Comparison of ENCODE assay signal across 21 mouse cellular contexts in genomic region chr4:86408421-86408820, GRCm38 (mm10).
DNase-seq lines count a peak whose midpoint lies in the region; ATAC-seq and TF ChIP-seq lines count a peak whose summit lies in the region.
"Had no signal": no experiment of that assay in that cellular context is flagged by ENCODE, and none has a peak within 500 bp of the region (broad histone marks: within the 10 kb centered on the region; RNA-seq: fewer than 3 reads in every experiment).

No protein-coding gene starts in this region.

- peaks cover 14% of the 10 kb centered on the region for H3K4me1 ChIP-seq in intestine, embryonic 14.5 days (replicated peaks; ENCODE audit: control insufficient read depth, insufficient read depth, low read length)
- no peaks in the 10 kb centered on the region for H3K4me1 ChIP-seq in intestine, postnatal 0 days (replicated peaks; ENCODE audit: control insufficient read depth, insufficient read depth, low read length)
- peaks cover 30% of the 10 kb centered on the region for H3K4me1 ChIP-seq in limb, embryonic 12.5 days (replicated peaks)
- peaks cover 28% of the 10 kb centered on the region for H3K4me1 ChIP-seq in limb, embryonic 10.5 days
- peaks cover 19% of the 10 kb centered on the region for H3K4me1 ChIP-seq in embryonic facial prominence, embryonic 15.5 days
- peaks cover 38% of the 10 kb centered on the region for H3K4me1 ChIP-seq in limb, embryonic 15.5 days
- H3K4me1 ChIP-seq: forebrain, embryonic 15.5 days had no signal

- H3K27me3 ChIP-seq in intestine, embryonic 14.5 days (replicated peaks; ENCODE audit: control insufficient read depth, insufficient read depth, low read length), result no peaks in the 10 kb centered on the region
- H3K27me3 ChIP-seq in intestine, postnatal 0 days (replicated peaks; ENCODE audit: control insufficient read depth, insufficient read depth, low read length), result no peaks in the 10 kb centered on the region
- no peaks in the 10 kb centered on the region for H3K27me3 ChIP-seq in limb, embryonic 12.5 days
- H3K27me3 ChIP-seq in limb, embryonic 10.5 days (ENCODE audit: low read depth, poor library complexity, severe bottlenecking), result no peaks in the 10 kb centered on the region
- no peaks in the 10 kb centered on the region for H3K27me3 ChIP-seq in embryonic facial prominence, embryonic 15.5 days
- no peaks in the 10 kb centered on the region for H3K27me3 ChIP-seq in limb, embryonic 15.5 days
- H3K27me3 ChIP-seq: embryonic facial prominence, embryonic 12.5 days; forebrain, embryonic 15.5 days; hindbrain, embryonic 12.5 days had no signal

- ATAC-seq in intestine, embryonic 14.5 days (replicated peaks; ENCODE audit: low FRiP score, low TSS enrichment, low read depth), result no peak
- ATAC-seq in intestine, postnatal 0 days, result no peak
- no peak; the same call in 1 of the 2 replicates for ATAC-seq in limb, embryonic 12.5 days (ENCODE audit: insufficient number of reproducible peaks, insufficient read depth, low FRiP score, low TSS enrichment, low read depth)
- ATAC-seq in embryonic facial prominence, embryonic 15.5 days (ENCODE audit: insufficient number of reproducible peaks, low FRiP score, low TSS enrichment, low read depth), result no peak
- no peak for ATAC-seq in limb, embryonic 15.5 days (ENCODE audit: insufficient number of reproducible peaks, low FRiP score, low TSS enrichment, low read depth)
- ATAC-seq: forebrain, embryonic 15.5 days; hindbrain, embryonic 16.5 days had no signal

- 0 out of 2 replicates have a peak overlapping the region, but pooled peaks have one; percentile 14 for H3K27ac ChIP-seq in intestine, embryonic 14.5 days (ENCODE audit: low read depth)
- no peak overlapping the region for H3K27ac ChIP-seq in intestine, postnatal 0 days (ENCODE audit: low read depth, low read length)
- H3K27ac ChIP-seq in limb, embryonic 12.5 days, result peak overlapping the region; percentile 26; the same call in 1 of the 2 replicates
- no peak overlapping the region for H3K27ac ChIP-seq in limb, embryonic 10.5 days
- H3K27ac ChIP-seq in embryonic facial prominence, embryonic 15.5 days (replicated peaks), result peak overlapping the region; percentile 65
- H3K27ac ChIP-seq in limb, embryonic 15.5 days, result peak overlapping the region; percentile 85
- H3K27ac ChIP-seq: embryonic facial prominence, embryonic 12.5 days; forebrain, embryonic 15.5 days; heart, embryonic 10.5 days; hindbrain, embryonic 12.5 days had no signal

- no peaks in the 10 kb centered on the region for H3K9me3 ChIP-seq in intestine, embryonic 14.5 days (ENCODE audit: control insufficient read depth, low read length)
- no peaks in the 10 kb centered on the region for H3K9me3 ChIP-seq in intestine, postnatal 0 days (ENCODE audit: control insufficient read depth)
- H3K9me3 ChIP-seq in limb, embryonic 12.5 days, result no peaks in the 10 kb centered on the region
- H3K9me3 ChIP-seq in limb, embryonic 10.5 days (replicated peaks), result no peaks in the 10 kb centered on the region
- H3K9me3 ChIP-seq in embryonic facial prominence, embryonic 15.5 days (replicated peaks), result no peaks in the 10 kb centered on the region
- H3K9me3 ChIP-seq in limb, embryonic 15.5 days, result no peaks in the 10 kb centered on the region
- H3K9me3 ChIP-seq: embryonic facial prominence, embryonic 12.5 days; forebrain, embryonic 15.5 days; heart, embryonic 10.5 days; hindbrain, embryonic 12.5 days had no signal

- DNase-seq in intestine, embryonic 14.5 days (ENCODE audit: low spot score), result no peak
- no peak for DNase-seq in limb, embryonic 10.5 days (ENCODE audit: low spot score)
- no peak for DNase-seq in right cerebral cortex, postnatal 36 days (ENCODE audit: low spot score in 2 of 2)
- no peak for DNase-seq in layer of hippocampus, adult 11-12 months (ENCODE audit: low spot score)
- DNase-seq: adrenal gland, postnatal 10 days; cerebellum, adult 18-20 months; embryo, embryonic 11 days; gastrocnemius, postnatal 10 days; heart, adult 18-20 months; heart, postnatal 10 days; heart, postnatal 4 days had no signal

- H3K36me3 ChIP-seq in intestine, embryonic 14.5 days (ENCODE audit: control insufficient read depth, insufficient read depth, low read length), result no peaks in the 10 kb centered on the region
- H3K36me3 ChIP-seq in intestine, postnatal 0 days (ENCODE audit: control insufficient read depth, insufficient read depth), result no peaks in the 10 kb centered on the region
- 0 out of 2 replicates have a peak, but pooled peaks cover 4% of the 10 kb centered on the region for H3K36me3 ChIP-seq in limb, embryonic 12.5 days
- no peaks in the 10 kb centered on the region for H3K36me3 ChIP-seq in limb, embryonic 10.5 days
- no peaks in the 10 kb centered on the region for H3K36me3 ChIP-seq in embryonic facial prominence, embryonic 15.5 days
- H3K36me3 ChIP-seq in limb, embryonic 15.5 days, result no peaks in the 10 kb centered on the region
- H3K36me3 ChIP-seq: embryonic facial prominence, embryonic 12.5 days; forebrain, embryonic 15.5 days; heart, embryonic 10.5 days; hindbrain, embryonic 12.5 days had no signal

- WGBS in intestine, embryonic 14.5 days, result 55% methylated on average over 9 of the region's 9 CpGs
- 86% methylated on average over 9 of the region's 9 CpGs for WGBS in intestine, postnatal 0 days
- WGBS in limb, embryonic 12.5 days, result 61% methylated on average over 9 of the region's 9 CpGs
- WGBS in limb, embryonic 10.5 days, result 93% methylated on average over 9 of the region's 9 CpGs
- 47% methylated on average over 9 of the region's 9 CpGs for WGBS in embryonic facial prominence, embryonic 15.5 days
- 21% methylated on average over 9 of the region's 9 CpGs for WGBS in limb, embryonic 15.5 days

- no peak overlapping the region for H3K9ac ChIP-seq in intestine, embryonic 14.5 days (ENCODE audit: low read length)
- no peak overlapping the region for H3K9ac ChIP-seq in intestine, postnatal 0 days (ENCODE audit: low read depth, low read length)
- no peak overlapping the region for H3K9ac ChIP-seq in limb, embryonic 12.5 days (replicated peaks)
- no peak overlapping the region for H3K9ac ChIP-seq in embryonic facial prominence, embryonic 15.5 days
- no peak overlapping the region for H3K9ac ChIP-seq in limb, embryonic 15.5 days
- H3K9ac ChIP-seq: embryonic facial prominence, embryonic 12.5 days; forebrain, embryonic 15.5 days; hindbrain, embryonic 12.5 days had no signal

- H3K4me2 ChIP-seq in intestine, embryonic 14.5 days (ENCODE audit: low read length), result no peak overlapping the region
- H3K4me2 ChIP-seq in intestine, postnatal 0 days (replicated peaks; ENCODE audit: low read depth), result no peak overlapping the region
- no peak overlapping the region for H3K4me2 ChIP-seq in limb, embryonic 12.5 days
- no peak overlapping the region for H3K4me2 ChIP-seq in embryonic facial prominence, embryonic 15.5 days (replicated peaks)
- H3K4me2 ChIP-seq in limb, embryonic 15.5 days, result no peak overlapping the region
- H3K4me2 ChIP-seq: embryonic facial prominence, embryonic 12.5 days; forebrain, embryonic 15.5 days; hindbrain, embryonic 12.5 days had no signal

- H3K4me3 ChIP-seq in intestine, embryonic 14.5 days (ENCODE audit: low read depth, low read length), result no peak overlapping the region
- no peak overlapping the region for H3K4me3 ChIP-seq in intestine, postnatal 0 days (ENCODE audit: low read depth, low read length)
- no peak overlapping the region for H3K4me3 ChIP-seq in limb, embryonic 12.5 days (replicated peaks)
- H3K4me3 ChIP-seq in limb, embryonic 10.5 days, result no peak overlapping the region
- no peak overlapping the region for H3K4me3 ChIP-seq in embryonic facial prominence, embryonic 15.5 days (replicated peaks)
- no peak overlapping the region for H3K4me3 ChIP-seq in limb, embryonic 15.5 days
- H3K4me3 ChIP-seq: embryonic facial prominence, embryonic 12.5 days; erythroblast, embryonic 14.5 days; forebrain, embryonic 15.5 days; heart, embryonic 10.5 days; hindbrain, embryonic 12.5 days had no signal

- TF ChIP-seq CTCF in intestine, postnatal 0 days (IDR thresholded peaks at IDR 0.05; ENCODE audit: low read depth), result no peak

Comparison
In these comparisons a context has a peak if more than half of its experiments do, and no peak if none do; other contexts are left out.
1. H3K27ac ChIP-seq: peak in intestine, embryonic 14.5 days (single experiment), limb, embryonic 12.5 days (single experiment), embryonic facial prominence, embryonic 15.5 days (single experiment) and limb, embryonic 15.5 days (single experiment); none in intestine, postnatal 0 days (single experiment) and limb, embryonic 10.5 days (single experiment).